Mouse (Mus musculus): ENCODE results near the gene AC109138.7. TPM values are rescaled to one million over a fixed set of nuclear protein-coding genes. Genes with fewer than 3 reads are reported as not detected.
"Not testable (repeated sequence)": the region's sequence is repeated elsewhere in the genome, so short reads cannot be mapped to it uniquely, and the experiment has no call there.

The AC109138.7 gene
- polyA plus RNA-seq, 1 experiment from 2014 or later, result not detected

DNA sequence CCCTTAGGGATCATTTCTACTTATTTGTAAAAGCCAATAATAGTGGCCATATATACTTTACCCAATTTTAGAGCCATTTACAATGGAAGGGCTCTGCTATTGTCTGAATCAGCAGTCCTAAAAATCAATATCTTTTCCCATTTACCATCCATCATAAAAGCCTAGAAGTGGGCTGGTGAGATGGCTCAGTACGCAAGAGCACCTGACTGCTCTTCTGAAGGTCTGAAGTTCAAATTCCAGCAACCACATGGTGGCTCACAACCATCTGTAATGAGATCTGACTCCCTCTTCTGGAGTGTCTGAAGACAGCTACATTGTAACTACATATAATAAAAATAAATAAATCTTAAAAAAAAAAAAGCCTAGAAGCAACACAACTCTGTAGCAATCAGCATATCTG lies 34.5 kb downstream of the AC109138.7 start:
- H3K36me3 ChIP-seq (replicated peaks); H3K4me1 ChIP-seq; DNase-seq (ENCODE audit: extremely low spot score, low spot score); H3K4me3 ChIP-seq; H3K27ac ChIP-seq; H3K9me3 ChIP-seq; H3K27me3 ChIP-seq (ENCODE audit: poor library complexity, severe bottlenecking): not testable (repeated sequence)
- WGBS, result 89% methylated on average over 1 of the region's 1 CpGs

DNA sequence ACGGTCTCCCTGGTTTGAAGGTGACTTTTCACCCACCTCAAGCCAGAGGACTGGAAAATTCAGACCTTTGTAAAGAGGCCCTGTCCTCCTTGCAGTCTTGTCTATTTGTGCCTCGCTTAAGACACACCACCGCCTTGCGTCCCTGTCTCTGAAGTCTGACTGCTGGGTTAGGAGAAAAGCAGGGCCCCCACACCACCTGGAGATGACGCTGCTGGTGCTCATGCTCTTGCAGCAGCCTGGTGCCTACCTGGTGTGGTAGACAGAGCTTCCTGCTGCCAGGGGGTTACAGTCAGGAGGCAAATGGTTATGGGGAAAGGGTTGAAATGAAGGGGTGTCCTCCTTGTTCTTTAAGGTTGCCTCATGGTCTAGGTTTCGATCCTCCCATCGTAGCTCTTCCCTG lies 40.1 kb downstream of the AC109138.7 start:
- Histone ChIP-seq H3K9me3 (no peaks in the 10 kb centered on the region), H3K27me3 (ENCODE audit: poor library complexity, severe bottlenecking) (peaks cover 9% of the 10 kb centered on the region), H3K27ac (no peak overlapping the region), H3K4me3 (no peak overlapping the region), H3K36me3 (replicated peaks) (no peaks in the 10 kb centered on the region), H3K4me1 (peaks cover 14% of the 10 kb centered on the region)
- no peak for DNase-seq (ENCODE audit: extremely low spot score, low spot score)
- WGBS, result 92% methylated on average over 7 of the region's 7 CpGs

DNA sequence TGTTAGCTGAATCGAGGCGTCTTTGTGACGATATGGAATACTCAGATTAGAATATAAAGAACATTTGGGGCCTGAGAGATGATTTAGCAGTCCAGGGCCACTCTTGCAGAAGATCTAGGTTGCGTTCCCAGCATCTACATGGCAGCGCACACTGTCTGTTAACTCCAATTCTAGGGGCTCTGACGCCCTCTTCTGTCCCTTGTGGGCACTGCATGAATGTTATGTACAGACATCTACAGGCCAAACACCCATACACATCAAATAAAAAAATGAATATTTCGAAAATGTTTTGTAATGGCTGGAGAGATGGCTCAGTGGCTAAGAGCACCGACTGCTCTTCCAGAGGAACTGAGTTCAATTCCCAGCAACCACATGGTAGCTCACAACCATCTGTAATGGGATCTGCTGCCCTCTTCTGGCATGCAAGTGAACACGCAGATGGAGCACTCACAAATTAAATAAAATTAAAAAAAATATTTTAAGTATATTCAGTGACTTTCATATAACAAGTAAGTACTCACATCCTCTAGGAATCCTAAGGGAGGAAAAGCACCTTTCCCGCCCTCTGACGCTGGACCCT lies 41.5 kb downstream of the AC109138.7 start:
- peaks cover 21% of the 10 kb centered on the region for H3K4me1 ChIP-seq
- WGBS, result 70% methylated on average over 11 of the region's 11 CpGs
- H3K4me3 ChIP-seq, result no peak overlapping the region
- H3K27ac ChIP-seq, result no peak overlapping the region
- no peaks in the 10 kb centered on the region for H3K9me3 ChIP-seq
- DNase-seq (ENCODE audit: extremely low spot score, low spot score), result no peak
- H3K27me3 ChIP-seq (ENCODE audit: poor library complexity, severe bottlenecking), result peaks cover 9% of the 10 kb centered on the region
- H3K36me3 ChIP-seq (replicated peaks), result no peaks in the 10 kb centered on the region

DNA sequence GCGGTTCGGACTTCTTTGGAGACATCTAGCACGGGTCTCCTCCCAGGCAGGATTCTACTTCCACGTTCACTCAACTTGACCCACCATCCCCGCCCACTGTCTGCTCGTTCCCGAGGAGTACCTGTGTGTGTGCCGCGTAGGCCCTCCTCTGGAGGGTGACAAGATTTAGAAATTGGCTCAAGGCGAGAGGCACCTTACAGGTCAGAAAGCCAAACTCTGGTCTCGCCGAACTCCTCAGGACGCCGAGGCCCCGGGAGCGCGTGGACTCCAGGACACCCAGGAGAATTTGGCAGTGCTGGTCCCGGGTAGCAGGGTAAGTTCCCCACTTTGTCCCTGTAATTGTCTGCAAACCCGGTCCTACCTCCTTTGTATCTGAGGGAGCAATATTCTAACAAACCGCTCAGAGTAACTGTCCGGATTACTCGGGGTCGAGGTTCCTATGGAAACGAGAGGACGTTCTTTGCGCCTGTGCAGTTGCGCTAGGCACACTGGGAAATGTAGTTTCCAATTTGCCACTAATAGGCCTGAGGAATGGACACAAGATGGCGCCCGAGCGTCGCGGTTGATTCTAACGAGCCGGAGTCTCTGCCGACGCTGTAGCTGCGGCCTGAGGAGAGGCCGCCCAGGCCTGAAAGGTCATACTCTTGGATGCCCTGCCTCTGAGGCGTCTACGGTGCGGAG lies 43.2 kb downstream of the AC109138.7 start:
- peaks cover 9% of the 10 kb centered on the region for H3K27me3 ChIP-seq (ENCODE audit: poor library complexity, severe bottlenecking)
- DNase-seq (ENCODE audit: extremely low spot score, low spot score), result peak; percentile 91
- no peaks in the 10 kb centered on the region for H3K9me3 ChIP-seq
- H3K36me3 ChIP-seq (replicated peaks), result no peaks in the 10 kb centered on the region
- H3K4me3 ChIP-seq, result peak overlapping the region; percentile 68
- peaks cover 28% of the 10 kb centered on the region for H3K4me1 ChIP-seq
- peak overlapping the region; percentile 80 for H3K27ac ChIP-seq
- under 1% methylated on average over 41 of the region's 41 CpGs for WGBS

DNA sequence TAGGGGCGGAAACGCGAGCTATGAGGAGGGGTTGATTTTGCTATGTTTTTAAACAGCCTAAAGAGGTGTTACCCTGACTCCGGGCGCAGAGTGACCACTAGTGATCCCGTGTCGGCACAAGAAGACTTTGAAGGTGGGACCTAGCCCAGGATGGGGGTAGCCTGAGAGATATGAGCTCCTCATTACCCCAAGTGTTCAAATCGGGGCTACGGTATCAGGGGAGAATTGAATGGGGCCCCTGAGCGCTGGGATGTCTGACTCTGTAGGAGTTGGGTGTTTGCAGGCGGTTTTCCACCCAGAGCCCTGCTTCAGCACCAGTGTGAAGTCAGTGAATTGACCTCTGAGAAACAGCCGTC lies 43.7 kb downstream of the AC109138.7 start:
- H3K4me3 ChIP-seq, result peak overlapping the region; percentile 68
- no peak for DNase-seq (ENCODE audit: extremely low spot score, low spot score)
- H3K4me1 ChIP-seq, result peaks cover 31% of the 10 kb centered on the region
- H3K27ac ChIP-seq, result peak overlapping the region; percentile 80
- no peaks in the 10 kb centered on the region for H3K9me3 ChIP-seq
- WGBS, result 20% methylated on average over 12 of the region's 12 CpGs
- H3K36me3 ChIP-seq (replicated peaks), result no peaks in the 10 kb centered on the region
- peaks cover 9% of the 10 kb centered on the region for H3K27me3 ChIP-seq (ENCODE audit: poor library complexity, severe bottlenecking)

DNA sequence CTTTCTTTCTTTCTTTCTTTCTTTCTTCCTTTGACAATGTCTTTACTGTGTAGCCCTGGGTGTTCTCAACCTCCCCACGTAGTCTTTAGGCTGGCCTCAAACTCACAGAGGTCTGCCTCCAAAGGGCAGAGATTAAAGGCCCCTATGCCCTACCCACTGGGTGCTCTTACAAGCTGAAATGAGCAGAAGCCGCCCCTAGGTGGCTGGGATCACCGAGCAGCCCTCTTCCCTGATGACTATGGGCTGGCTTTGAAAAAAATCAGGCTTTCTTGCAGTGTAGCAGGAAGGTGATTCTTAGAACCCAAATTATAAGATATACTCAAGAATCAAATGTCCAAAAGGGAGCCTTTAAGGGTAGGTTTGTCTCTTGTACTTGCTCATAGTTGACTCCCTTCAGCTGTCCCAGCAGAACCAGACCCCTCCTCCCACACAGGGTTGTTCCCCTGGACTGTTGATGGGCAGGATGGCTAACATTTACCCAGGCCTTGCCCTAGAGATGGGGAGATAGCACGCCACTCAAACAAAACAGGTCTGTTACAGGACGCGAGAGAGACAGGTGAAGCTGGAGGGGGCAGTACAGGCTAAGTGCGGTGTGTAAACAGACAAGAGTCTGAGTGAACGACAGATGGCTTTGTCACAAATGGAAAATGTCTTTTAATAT lies 47.0 kb downstream of the AC109138.7 start:
- WGBS, result 60% methylated on average over 8 of the region's 8 CpGs
- peaks cover 14% of the 10 kb centered on the region for H3K27me3 ChIP-seq (ENCODE audit: poor library complexity, severe bottlenecking)
- H3K4me1 ChIP-seq, result peaks cover 35% of the 10 kb centered on the region
- no peaks in the 10 kb centered on the region for H3K36me3 ChIP-seq (replicated peaks)
- no peak overlapping the region for H3K4me3 ChIP-seq
- no peak overlapping the region for H3K27ac ChIP-seq
- no peaks in the 10 kb centered on the region for H3K9me3 ChIP-seq
- no peak for DNase-seq (ENCODE audit: extremely low spot score, low spot score)

DNA sequence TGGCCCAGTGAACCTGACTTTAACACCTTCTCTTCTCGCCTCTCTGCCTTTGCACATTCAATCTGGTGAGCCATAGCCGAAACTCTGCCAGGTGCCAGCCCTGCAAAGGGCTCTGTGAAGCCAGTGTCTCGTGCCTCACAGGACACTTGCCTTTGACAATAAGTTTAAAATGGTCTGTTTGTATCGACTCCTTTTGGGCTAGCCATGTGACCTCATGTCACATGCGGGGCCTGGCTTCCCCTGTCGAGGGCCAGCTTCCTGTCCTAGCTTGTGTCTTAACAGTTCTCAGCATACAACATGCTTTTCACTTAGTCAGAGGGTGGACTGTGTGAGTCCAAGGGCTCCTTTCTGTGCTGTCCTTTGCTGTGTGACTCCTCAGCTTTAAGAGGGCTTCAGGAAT lies 48.6 kb downstream of the AC109138.7 start:
- Histone ChIP-seq H3K27ac (no peak overlapping the region), H3K27me3 (ENCODE audit: poor library complexity, severe bottlenecking) (peaks cover 24% of the 10 kb centered on the region), H3K9me3 (no peaks in the 10 kb centered on the region), H3K36me3 (replicated peaks) (no peaks in the 10 kb centered on the region), H3K4me3 (no peak overlapping the region), H3K4me1 (peaks cover 25% of the 10 kb centered on the region)
- WGBS, result 77% methylated on average over 6 of the region's 6 CpGs
- no peak for DNase-seq (ENCODE audit: extremely low spot score, low spot score)

DNA sequence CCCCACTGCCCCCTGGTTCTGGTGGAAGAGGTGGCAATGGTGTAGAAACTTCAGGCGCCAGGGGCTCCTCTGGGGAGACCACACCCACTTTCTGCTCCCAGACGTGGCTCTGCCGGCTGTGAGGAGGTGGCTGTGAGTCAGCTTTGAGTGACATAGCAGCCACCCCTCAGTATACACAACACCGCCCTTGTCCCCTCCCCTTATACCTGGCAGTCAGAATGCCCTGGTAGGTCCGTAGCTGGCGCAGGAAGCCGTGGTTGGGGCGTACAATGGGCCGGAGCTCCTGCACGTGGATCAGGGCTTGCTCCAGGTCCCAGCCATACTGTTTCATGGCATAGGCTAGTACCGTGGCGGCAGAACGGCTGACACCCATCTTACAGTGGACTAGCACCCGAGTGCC lies 49.5 kb downstream of the AC109138.7 start:
- Histone ChIP-seq H3K4me3 (no peak overlapping the region), H3K36me3 (replicated peaks) (no peaks in the 10 kb centered on the region), H3K9me3 (no peaks in the 10 kb centered on the region), H3K4me1 (peaks cover 25% of the 10 kb centered on the region), H3K27ac (no peak overlapping the region), H3K27me3 (ENCODE audit: poor library complexity, severe bottlenecking) (peaks cover 33% of the 10 kb centered on the region)
- DNase-seq (ENCODE audit: extremely low spot score, low spot score), result no peak
- 73% methylated on average over 14 of the region's 14 CpGs for WGBS

DNA sequence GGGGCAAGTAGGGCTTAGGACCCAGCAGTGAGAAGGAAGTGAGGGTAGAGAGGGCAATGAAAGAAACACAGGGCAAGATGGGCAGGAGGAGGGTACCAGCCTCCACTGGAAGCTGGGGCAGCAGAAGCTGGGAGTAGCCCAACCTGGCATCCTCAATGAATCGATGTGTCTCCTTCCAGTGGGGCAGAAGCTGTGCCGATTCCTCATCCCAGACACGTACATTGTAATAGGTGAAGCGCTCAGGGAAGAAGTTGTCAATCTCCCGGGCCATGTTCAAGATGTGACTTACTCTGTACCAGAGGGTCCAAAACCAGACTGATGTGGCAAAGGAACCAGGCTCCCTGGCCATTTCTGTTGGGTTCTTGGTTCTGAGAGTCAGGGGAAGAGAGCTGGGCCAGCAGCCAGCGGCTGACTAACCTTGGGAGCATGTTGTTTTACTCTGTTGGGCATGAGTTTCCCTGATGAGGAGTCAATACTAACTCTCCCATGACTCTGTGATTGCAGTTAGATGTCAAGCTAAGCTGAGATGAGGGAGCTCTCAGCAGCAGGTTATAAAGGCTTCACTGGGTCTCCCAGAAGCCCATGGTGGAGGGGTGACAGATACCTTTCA lies 50.1 kb downstream of the AC109138.7 start:
- H3K4me1 ChIP-seq, result peaks cover 30% of the 10 kb centered on the region
- peaks cover 39% of the 10 kb centered on the region for H3K27me3 ChIP-seq (ENCODE audit: poor library complexity, severe bottlenecking)
- H3K9me3 ChIP-seq, result no peaks in the 10 kb centered on the region
- no peak for DNase-seq (ENCODE audit: extremely low spot score, low spot score)
- 99% methylated on average over 6 of the region's 6 CpGs for WGBS
- H3K27ac ChIP-seq, result no peak overlapping the region
- H3K4me3 ChIP-seq, result no peak overlapping the region
- H3K36me3 ChIP-seq (replicated peaks), result no peaks in the 10 kb centered on the region

DNA sequence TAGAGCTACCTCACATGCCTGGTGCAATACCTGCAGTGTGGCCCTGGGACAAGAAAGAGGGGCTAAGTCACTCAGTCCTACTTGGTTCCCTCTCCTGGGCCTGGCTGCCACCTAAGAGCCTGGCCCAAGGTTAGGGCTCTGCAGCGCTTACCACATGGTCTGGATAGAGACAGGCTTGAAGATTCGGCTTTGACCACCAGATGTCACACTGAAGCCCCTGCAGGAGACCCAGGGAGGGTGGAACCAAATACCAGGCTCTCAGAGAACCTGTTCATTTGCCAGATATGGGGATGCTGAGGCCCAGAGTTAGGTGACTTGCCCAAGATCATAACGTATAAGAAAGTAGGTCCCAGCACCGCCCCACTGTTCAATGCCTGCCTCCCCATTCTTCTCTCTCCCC lies 51.8 kb downstream of the AC109138.7 start:
- DNase-seq (ENCODE audit: extremely low spot score, low spot score), result no peak
- no peak overlapping the region for H3K4me3 ChIP-seq
- H3K36me3 ChIP-seq (replicated peaks), result no peaks in the 10 kb centered on the region; the same call in 1 of the 2 replicates
- no peak overlapping the region for H3K27ac ChIP-seq
- WGBS, result 63% methylated on average over 4 of the region's 4 CpGs
- peaks cover 56% of the 10 kb centered on the region for H3K27me3 ChIP-seq (ENCODE audit: poor library complexity, severe bottlenecking)
- no peaks in the 10 kb centered on the region for H3K9me3 ChIP-seq
- H3K4me1 ChIP-seq, result peaks cover 24% of the 10 kb centered on the region

DNA sequence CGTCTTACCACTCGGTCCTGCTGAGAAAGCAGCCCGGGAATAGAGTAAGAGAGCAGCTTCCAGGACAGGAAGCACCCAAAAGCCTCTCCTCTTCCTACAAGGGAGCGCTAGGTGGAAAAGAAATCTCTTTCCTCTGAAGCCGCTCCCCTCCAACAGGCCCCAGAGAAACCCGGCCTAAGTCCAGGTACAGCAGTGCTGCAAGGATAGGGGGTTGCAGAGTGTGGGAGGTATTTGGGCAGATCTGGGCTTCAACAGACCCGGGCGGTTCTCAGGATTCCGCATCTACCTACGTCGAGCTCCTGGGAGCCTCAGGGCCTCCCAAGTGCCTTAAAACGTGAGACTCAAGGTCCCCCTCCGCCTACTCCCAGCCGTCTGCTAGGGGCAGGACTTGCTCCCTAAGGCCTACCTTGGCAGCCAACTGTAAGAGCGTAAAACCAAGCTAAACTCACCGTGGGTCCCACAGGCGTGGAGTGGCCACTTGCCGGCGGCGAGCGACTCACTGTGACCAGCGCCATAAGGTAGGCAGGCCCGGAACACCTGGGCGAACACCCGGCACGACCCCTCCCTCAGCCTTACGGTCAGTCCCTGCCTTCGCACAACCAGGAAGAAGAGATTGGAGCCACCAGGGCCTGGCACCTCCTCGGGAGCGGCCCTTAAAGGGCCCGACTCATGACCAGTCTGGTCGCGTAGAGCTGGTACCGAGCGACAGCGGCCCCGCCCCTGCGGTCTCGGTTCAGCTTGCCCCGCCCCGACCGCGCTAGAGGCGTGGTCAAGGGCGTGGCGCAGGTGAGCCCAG lies 54.6 kb downstream of the AC109138.7 start, which contains the start of gene Ssh3:
Ssh3 (minus strand) TSS at position 615 of the 796 bp plus-strand sequence.
- Histone ChIP-seq H3K27me3 (ENCODE audit: poor library complexity, severe bottlenecking) (peaks cover 61% of the 10 kb centered on the region), H3K9me3 (no peaks in the 10 kb centered on the region), H3K27ac (0 out of 2 replicates have a peak within 1 kb of the TSS, but pooled peaks have one; percentile 9), H3K4me3 (peak within 1 kb of the TSS; percentile 54), H3K36me3 (replicated peaks) (peaks cover 12% of the 10 kb centered on the region; the same call in 1 of the 2 replicates), H3K4me1 (peaks cover 11% of the 10 kb centered on the region)
- WGBS, result 4% methylated on average over 46 of the region's 46 CpGs
- no peak for DNase-seq (ENCODE audit: extremely low spot score, low spot score)

DNA sequence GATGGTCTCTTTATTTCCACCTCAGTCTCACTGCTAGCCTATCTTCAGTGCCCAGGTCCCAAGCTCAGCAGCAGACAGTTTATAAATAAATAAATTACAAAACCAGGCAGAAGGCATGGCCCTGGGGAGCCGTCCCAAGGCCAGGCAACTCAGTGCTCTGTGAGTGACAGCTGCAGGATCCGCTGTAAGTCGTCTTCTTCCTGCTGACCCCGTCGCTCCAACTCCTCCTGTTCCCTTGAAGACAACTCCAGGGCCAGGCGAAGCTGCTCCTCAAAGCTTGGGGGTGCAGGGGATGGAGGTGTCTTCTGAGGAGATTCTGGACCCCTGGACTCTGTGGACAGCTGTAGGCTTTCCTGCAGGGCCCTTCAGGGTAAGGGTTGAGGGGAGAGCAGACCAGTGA lies 56.0 kb downstream of the AC109138.7 start:
- peaks cover 11% of the 10 kb centered on the region for H3K4me1 ChIP-seq
- peaks cover 12% of the 10 kb centered on the region; the same call in 1 of the 2 replicates for H3K36me3 ChIP-seq (replicated peaks)
- no peak overlapping the region for H3K4me3 ChIP-seq
- H3K27me3 ChIP-seq (ENCODE audit: poor library complexity, severe bottlenecking), result peaks cover 55% of the 10 kb centered on the region
- no peak for DNase-seq (ENCODE audit: extremely low spot score, low spot score)
- no peaks in the 10 kb centered on the region for H3K9me3 ChIP-seq
- H3K27ac ChIP-seq, result no peak overlapping the region
- 70% methylated on average over 6 of the region's 6 CpGs for WGBS

Data from forebrain, embryonic 10.5 days (tissue).